Mouse (Mus musculus) lung, postnatal 0 days (tissue): ENCODE results near the gene Ppia. TPM values are rescaled to one million over a fixed set of nuclear protein-coding genes. Genes with fewer than 3 reads are reported as not detected.
A peak's percentile ranks its signal among the peaks of the same experiment; 100 is the strongest.

Experiments
- ATAC-seq: fragments of 200-750 bp; cut with Nextera tagmentation; 2 replicates; pipeline ENCODE4 v1.8.0; 2017; ENCODE audit warnings: moderate library complexity
- DNase-seq: peaks from one replicate; pipeline ENCODE4 v3.0.0-alpha.2; 2016; ENCODE audit warnings: low spot score
- H3K27ac ChIP-seq: fragments of 300-500 bp; sonication (generic); 2 replicates; pipeline ENCODE4 v1.5.1; 2014; ENCODE audit warnings: antibody characterized with exemption, mild to moderate bottlenecking, low read length, mixed read lengths
- H3K27me3 ChIP-seq: fragments of 300-500 bp; sonication (generic); replicated peaks from 2 replicates; pipeline ENCODE4 v1.6.1; 2014; ENCODE audit warnings: low read length, mixed read lengths; ENCODE audit not compliant: insufficient read depth
- H3K36me3 ChIP-seq: fragments of 300-500 bp; sonication (generic); 2 replicates; pipeline ENCODE4 v1.6.1; 2014; ENCODE audit warnings: low read length, mixed read lengths; ENCODE audit not compliant: insufficient read depth
- H3K4me1 ChIP-seq: fragments of 300-500 bp; sonication (generic); 2 replicates; pipeline ENCODE4 v1.6.1; 2014; ENCODE audit warnings: antibody characterized with exemption, low read depth, low read length, mixed read lengths; ENCODE audit not compliant: insufficient read depth
- H3K4me2 ChIP-seq: fragments of 300-500 bp; sonication (generic); replicated peaks from 2 replicates; pipeline ENCODE4 v1.6.1; 2014; ENCODE audit warnings: low read depth, mild to moderate bottlenecking, low read length, moderate library complexity, mixed read lengths
- H3K4me3 ChIP-seq: fragments of 300-500 bp; sonication (generic); 2 replicates; pipeline ENCODE4 v1.5.1; 2014; ENCODE audit warnings: low read depth, low read length
- H3K9ac ChIP-seq: fragments of 300-500 bp; sonication (generic); replicated peaks from 2 replicates; pipeline ENCODE4 v1.6.1; 2014; ENCODE audit warnings: low read depth, mild to moderate bottlenecking
- H3K9me3 ChIP-seq: fragments of 300-500 bp; sonication (generic); 2 replicates; pipeline ENCODE4 v1.6.1; 2016; ENCODE audit warnings: low read length, mixed read lengths
- CTCF ChIP-seq: IDR thresholded peaks from 2 replicates; pipeline ENCODE4 v1.5.1; 2016; ENCODE audit warnings: antibody characterized with exemption, mild to moderate bottlenecking
- EP300 ChIP-seq: IDR thresholded peaks from 2 replicates; pipeline ENCODE4 v1.6.1; 2016; ENCODE audit warnings: antibody characterized with exemption, mild to moderate bottlenecking, control low read depth
- WGBS: fragments of 180-500 bp; shearing (Covaris S2); extraction: QIAGEN DNeasy Blood & Tissue Kit; methylation state at CpG from one replicate; pipeline ENCODE4 v1.1.7; 2014; 5-methylcytosine and 5-hydroxymethylcytosine counted together
- microRNA-seq: library from miRNA; unstranded; fragments of <30 nt; microRNA quantifications from one replicate; pipeline ENCODE4, GENCODE M21; 2016
- polyA plus RNA-seq: library from polyadenylated mRNA; unstranded; fragments of >200 nt; fragmentation: Nextera tagmentation; extraction: Ambion mirVana; gene quantifications from 2 replicates; pipeline ENCODE4 v1.2.1, GENCODE M21; 2015

The Ppia gene
- polyA plus RNA-seq, 1 experiment from 2014 or later = 3,180 TPM

- DNase-seq (no peak), ATAC-seq (no peak)
- H3K4me1 ChIP-seq = no peaks in the 10 kb centered on the region
- 0 out of 2 replicates have a peak, but pooled peaks cover 6% of the 10 kb centered on the region for H3K36me3 ChIP-seq
- no peaks in the 10 kb centered on the region for H3K9me3 ChIP-seq
- H3K4me2 ChIP-seq = no peak overlapping the region
- no peak overlapping the region for H3K9ac ChIP-seq
- no peaks in the 10 kb centered on the region for H3K27me3 ChIP-seq
- H3K27ac ChIP-seq = no peak overlapping the region
- TF ChIP-seq EP300 = no peak
- TF ChIP-seq CTCF = no peak
- WGBS = 77% methylated on average over 6 of the region's 6 CpGs
- H3K4me3 ChIP-seq = no peak overlapping the region
These were observed 48.1 kb downstream of the Ppia start for GRCm38 (mm10) chr11:6463159-6463837.

DNA sequence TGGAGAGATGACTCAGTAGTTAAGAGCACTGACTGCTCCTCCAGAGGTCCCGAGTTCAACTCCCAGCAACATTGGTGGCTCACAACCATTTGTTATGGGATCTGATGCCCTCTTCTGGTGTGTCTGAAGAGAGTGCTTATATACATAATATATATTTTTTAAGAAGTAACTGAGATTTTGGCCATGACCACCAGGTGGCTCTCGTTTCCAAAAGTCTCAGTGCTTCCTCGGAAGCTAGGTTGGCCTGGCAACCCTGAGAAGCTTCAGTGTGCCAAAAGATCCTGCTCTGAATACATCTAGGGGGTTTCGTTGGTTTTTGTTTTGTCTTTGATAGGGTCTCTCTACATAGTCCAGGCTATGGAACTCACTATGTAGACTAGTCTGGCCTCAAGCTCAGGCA is 49.9 kb downstream of the Ppia start:
- Histone ChIP-seq H3K4me3 (no peak overlapping the region), H3K4me1 (peaks cover 4% of the 10 kb centered on the region; the same call in 1 of the 2 replicates), H3K9ac (no peak overlapping the region), H3K27me3 (no peaks in the 10 kb centered on the region), H3K27ac (no peak overlapping the region), H3K9me3 (no peaks in the 10 kb centered on the region), H3K36me3 (0 out of 2 replicates have a peak, but pooled peaks cover 6% of the 10 kb centered on the region), H3K4me2 (no peak overlapping the region)
- WGBS = 22% methylated on average over 4 of the region's 4 CpGs
- DNase-seq = peak; percentile 92
- ATAC-seq = peak; percentile 67
- TF ChIP-seq CTCF (peak; percentile 74), EP300 (no peak)

DNA sequence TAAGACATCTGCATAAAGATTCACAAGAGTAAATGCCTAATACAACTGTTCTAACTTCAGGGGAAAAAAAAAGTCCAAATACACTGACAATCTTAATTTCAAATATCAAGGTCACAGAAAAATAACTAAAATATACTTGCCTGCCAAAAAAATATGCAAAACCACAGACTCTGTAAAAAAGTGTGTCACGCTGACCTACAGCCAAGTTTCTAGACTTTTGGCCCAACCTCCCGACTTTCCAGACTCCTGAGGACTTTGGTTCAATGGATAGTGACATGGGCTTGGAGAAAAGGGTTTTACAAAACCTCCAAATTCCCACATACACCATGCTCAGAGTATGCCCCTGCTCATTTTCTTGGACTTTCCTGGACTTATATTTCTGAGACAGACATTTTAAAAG is 53.3 kb downstream of the Ppia start:
- no peak for ATAC-seq
- Histone ChIP-seq H3K9ac (no peak overlapping the region), H3K4me3 (no peak overlapping the region), H3K4me1 (peaks cover 16% of the 10 kb centered on the region; the same call in 1 of the 2 replicates), H3K4me2 (no peak overlapping the region), H3K36me3 (0 out of 2 replicates have a peak, but pooled peaks cover 6% of the 10 kb centered on the region), H3K27ac (no peak overlapping the region), H3K27me3 (no peaks in the 10 kb centered on the region), H3K9me3 (no peaks in the 10 kb centered on the region)
- TF ChIP-seq EP300 = no peak
- no peak for TF ChIP-seq CTCF
- DNase-seq = no peak
- 47% methylated on average over 2 of the region's 2 CpGs for WGBS

Small RNA genes lying within 50 kb of the gene (microRNA-seq; reads per million reads assigned to microRNA genes)
- gene Mir7651 = not detected

Other genes starting within 250 kb of the Ppia start
- gene A730071L15Rik, start 215.4 kb upstream of the Ppia start, polyA plus RNA-seq = 0.39 and 0.50 TPM in 2 replicates
- 26.8 TPM in 2 replicates for gene Nudcd3, start 215.0 kb upstream of the Ppia start, polyA plus RNA-seq
- gene Npc1l1, start 185.3 kb upstream of the Ppia start, polyA plus RNA-seq = not detected in 2 replicates
- 38.2 and 41.9 TPM in 2 replicates for gene Ddx56, start 147.7 kb upstream of the Ppia start, polyA plus RNA-seq
- gene Tmed4, start 140.6 kb upstream of the Ppia start, polyA plus RNA-seq = 92.0 and 95.7 TPM in 2 replicates
- gene Ogdh, start 123.8 kb upstream of the Ppia start, polyA plus RNA-seq = 78.8 and 84.1 TPM in 2 replicates
- 8.6 and 8.7 TPM in 2 replicates for gene Zmiz2, start 26.4 kb upstream of the Ppia start, polyA plus RNA-seq
- gene H2afv, start 29.0 kb downstream of the Ppia start, polyA plus RNA-seq = 259 and 268 TPM in 2 replicates
- gene Purb, start 60.5 kb downstream of the Ppia start, polyA plus RNA-seq = 21.4 and 25.5 TPM in 2 replicates
- gene Myo1g, start 105.5 kb downstream of the Ppia start, polyA plus RNA-seq = 5.7 and 6.2 TPM in 2 replicates
- 58.7 and 62.4 TPM in 2 replicates for gene Ccm2, start 131.4 kb downstream of the Ppia start, polyA plus RNA-seq
- 1.8 and 3.2 TPM in 2 replicates for gene Nacad, start 190.6 kb downstream of the Ppia start, polyA plus RNA-seq
- gene Tbrg4, start 210.6 kb downstream of the Ppia start, polyA plus RNA-seq = 10.8 and 10.9 TPM in 2 replicates
- gene Wap, start 223.2 kb downstream of the Ppia start, polyA plus RNA-seq = 27.6 TPM in 1 of 2 replicates, not detected in the other
- gene Ramp3, start 243.1 kb downstream of the Ppia start, polyA plus RNA-seq = 9.6 and 22.1 TPM in 2 replicates